Mouse (Mus musculus) embryo, embryonic 10 days (tissue): ENCODE measurements around the gene Slc30a1.

Source experiments
- DNase-seq: peaks from one replicate; pipeline ENCODE4 v3.0.0-alpha.2; 2015; ENCODE audit warnings: low spot score

Gene Slc30a1

GRCm38 (mm10) chr1:191945341-191945740 is 38.8 kb downstream of the Slc30a1 start:
- no peak for DNase-seq

GRCm38 (mm10) chr1:191945756-191946155 is 39.2 kb downstream of the Slc30a1 start:
- DNase-seq, result no peak

- no peak for DNase-seq
These were observed 39.7 kb downstream of the Slc30a1 start for GRCm38 (mm10) chr1:191946261-191946660.

- DNase-seq, result no peak
These were observed 40.3 kb downstream of the Slc30a1 start for GRCm38 (mm10) chr1:191946835-191947234.

GRCm38 (mm10) chr1:191947796-191948195 is 41.2 kb downstream of the Slc30a1 start:
- no peak for DNase-seq

- DNase-seq, result no peak
These were observed 42.0 kb downstream of the Slc30a1 start for GRCm38 (mm10) chr1:191948600-191948999.

DNA sequence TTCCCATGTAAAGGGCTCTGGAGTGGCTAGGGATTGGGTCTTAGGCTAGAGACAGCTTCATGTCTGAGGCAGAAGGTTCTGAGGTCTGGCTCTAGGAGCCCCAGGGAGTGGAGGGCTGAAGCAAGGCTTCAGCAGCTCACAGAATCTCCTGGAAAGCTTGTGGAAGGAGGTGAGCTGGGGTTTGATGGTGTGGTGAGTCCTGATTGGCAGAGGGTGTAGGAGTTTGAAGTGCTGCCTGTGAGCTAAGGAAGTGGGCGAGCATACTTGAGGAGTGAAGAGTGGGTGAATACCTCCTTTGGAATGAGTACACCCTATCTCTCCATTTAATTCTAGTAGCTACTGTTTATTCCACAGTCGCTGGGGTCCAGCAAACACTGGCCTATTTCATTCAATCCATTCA is 44.0 kb downstream of the Slc30a1 start:
- DNase-seq, result no peak

GRCm38 (mm10) chr1:191952733-191953335 is 46.3 kb downstream of the Slc30a1 start:
- no peak for DNase-seq

DNA sequence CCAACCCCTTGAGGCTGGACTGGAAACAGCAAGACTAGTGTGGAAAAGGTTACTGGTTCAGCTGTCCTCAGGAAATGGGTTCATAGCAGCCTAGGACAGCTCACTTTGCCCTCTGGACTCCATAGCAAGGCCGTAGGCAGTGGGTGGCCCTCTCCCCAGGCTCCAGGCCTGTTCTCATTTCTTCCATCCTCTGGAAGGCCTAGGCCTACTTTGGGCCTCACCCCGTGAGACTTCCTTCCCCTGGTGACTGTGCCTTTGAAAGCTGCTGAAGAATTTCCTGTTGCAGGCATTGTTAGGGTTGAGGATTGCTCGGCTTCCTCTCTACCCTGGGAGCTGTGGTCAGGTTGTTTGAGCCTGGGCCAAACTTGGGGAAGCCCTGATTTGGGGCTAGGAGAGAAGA is 48.5 kb downstream of the Slc30a1 start:
- no peak for DNase-seq

GRCm38 (mm10) chr1:191956261-191956660 is 49.7 kb downstream of the Slc30a1 start:
- DNase-seq, result no peak

GRCm38 (mm10) chr1:191956871-191957270 is 50.3 kb downstream of the Slc30a1 start:
- no peak for DNase-seq

DNA sequence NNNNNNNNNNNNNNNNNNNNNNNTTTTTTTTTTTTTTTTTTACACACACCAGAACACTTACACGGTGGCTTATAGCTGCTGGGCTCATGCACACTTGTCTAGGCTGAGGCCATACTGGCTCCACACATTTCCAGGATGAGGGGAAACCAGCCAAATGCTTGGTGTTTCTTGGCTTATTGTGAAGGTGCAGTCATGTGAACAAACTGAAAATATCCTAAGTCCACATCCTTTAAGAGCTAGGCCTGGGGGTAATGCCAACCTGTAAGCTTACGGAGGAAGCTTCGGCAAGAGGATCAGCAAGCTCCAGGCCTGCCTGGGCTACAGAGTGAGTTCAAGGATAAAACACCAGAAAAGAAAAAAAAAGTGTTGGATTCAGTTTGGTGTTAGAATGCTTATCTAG is 50.8 kb downstream of the Slc30a1 start:
- DNase-seq, result no peak

- no peak for DNase-seq
These were observed 54.4 kb downstream of the Slc30a1 start for GRCm38 (mm10) chr1:191960946-191961345.
